Mouse (Mus musculus): ENCODE measurements at regions not wholly inside any gene's neighbourhood (a gene's known extent, or its start where the extent isn't known, plus 50 kb on each side); places are given as distances from the start of the nearest gene placed in this dataset.
A peak's percentile ranks its signal among the peaks of the same experiment; 100 is the strongest.

DNA sequence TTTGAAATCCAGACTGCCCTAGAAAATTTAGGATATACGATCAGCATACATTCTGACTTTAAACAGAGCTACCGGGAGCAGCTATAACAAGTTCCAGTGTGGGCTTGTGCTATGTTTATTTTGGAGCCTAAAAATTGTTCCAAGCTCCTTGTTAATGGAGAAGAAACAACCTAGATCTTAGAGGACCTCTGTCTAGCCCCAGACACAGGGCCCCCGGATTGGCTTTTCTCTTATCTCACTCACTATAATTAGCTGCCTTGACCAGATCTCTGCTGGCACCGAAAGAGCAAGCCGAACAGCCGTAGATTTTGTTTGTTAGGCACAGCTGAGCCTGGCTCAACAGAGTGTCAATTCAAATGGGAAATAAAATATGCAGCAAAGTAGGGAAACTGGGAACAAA, 50.1 kb upstream of the Herpud2 start:
- DNase-seq = peak; percentile 8

All from cerebellum, adult 9-11 months (tissue).